Mouse (Mus musculus) midbrain, embryonic 10.5 days (tissue): ENCODE measurements around the gene Gipr. TPM values are rescaled to one million over a fixed set of nuclear protein-coding genes. Genes with fewer than 3 reads are reported as not detected.
A peak's percentile ranks its signal among the peaks of the same experiment; 100 is the strongest.

Experiments used
- DNase-seq: peaks from one replicate; pipeline ENCODE4 v3.0.0-alpha.2; 2017; ENCODE audit warnings: low spot score
- H3K27ac ChIP-seq: fragments of 300-500 bp; sonication (generic); replicated peaks from 2 replicates; pipeline ENCODE4 v1.5.1; 2016; ENCODE audit warnings: mild to moderate bottlenecking
- H3K27me3 ChIP-seq: fragments of 300-500 bp; sonication (generic); 2 replicates; pipeline ENCODE4 v1.6.1; 2016; ENCODE audit warnings: low read depth, mild to moderate bottlenecking; ENCODE audit not compliant: poor library complexity, severe bottlenecking
- H3K36me3 ChIP-seq: fragments of 300-500 bp; sonication (generic); 2 replicates; pipeline ENCODE4 v1.6.1; 2016; ENCODE audit warnings: mild to moderate bottlenecking, moderate library complexity
- H3K4me1 ChIP-seq: fragments of 300-500 bp; sonication (generic); 2 replicates; pipeline ENCODE4 v1.6.1; 2016
- H3K4me3 ChIP-seq: fragments of 300-500 bp; sonication (generic); 2 replicates; pipeline ENCODE4 v1.5.1; 2016; ENCODE audit warnings: mild to moderate bottlenecking, moderate library complexity
- H3K9me3 ChIP-seq: fragments of 300-500 bp; sonication (generic); replicated peaks from 2 replicates; pipeline ENCODE4 v1.6.1; 2016; ENCODE audit warnings: mild to moderate bottlenecking
- WGBS: fragments of 180-500 bp; shearing (Covaris S2); methylation state at CpG from one replicate; pipeline ENCODE4 v1.1.7; 2016; 5-methylcytosine and 5-hydroxymethylcytosine counted together
- polyA plus RNA-seq: library from polyadenylated mRNA; unstranded; fragments of >200 nt; fragmentation: Nextera tagmentation; extraction: Ambion mirVana; gene quantifications from 2 replicates; pipeline ENCODE4 v1.2.1, GENCODE M21; 2016

Gipr gene
- polyA plus RNA-seq, 1 experiment from 2014 or later, result 0.60 TPM

DNA sequence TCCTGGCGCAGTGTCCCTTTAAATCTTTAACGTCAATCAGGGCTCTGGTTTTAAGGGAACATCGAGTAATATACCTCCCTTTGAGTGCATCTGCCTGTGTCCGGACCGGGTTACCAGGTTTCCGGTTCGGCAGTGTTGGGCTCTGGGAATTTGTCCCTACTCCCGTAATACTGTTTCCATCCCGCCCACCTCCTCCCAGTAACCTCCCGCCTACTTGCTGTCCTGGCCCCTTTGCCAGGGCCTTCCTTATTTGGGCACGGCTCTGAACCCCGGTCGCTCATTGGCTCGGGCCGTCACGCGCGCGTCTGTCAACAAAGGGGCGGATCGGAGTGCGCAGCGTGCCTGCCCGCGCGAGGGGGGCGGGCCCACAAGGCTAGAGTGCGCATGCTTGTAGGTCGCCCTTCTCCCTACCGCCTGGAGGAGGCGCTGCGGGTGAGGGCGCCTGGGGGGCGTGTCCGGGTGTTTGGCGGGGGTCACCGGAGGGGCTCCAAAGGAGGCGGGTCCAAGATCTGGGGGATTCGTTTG, 34.5 kb downstream of the Gipr start:
- WGBS, result under 1% methylated on average over 39 of the region's 39 CpGs
- DNase-seq, result peak; percentile 98
- Histone ChIP-seq H3K4me3 (peak overlapping the region; percentile 54), H3K4me1 (peaks cover 22% of the 10 kb centered on the region), H3K9me3 (no peaks in the 10 kb centered on the region), H3K36me3 (peaks cover 42% of the 10 kb centered on the region), H3K27me3 (no peaks in the 10 kb centered on the region), H3K27ac (peak overlapping the region; percentile 84)

- DNase-seq, result no peak
- peak overlapping the region; percentile 84 for H3K27ac ChIP-seq
- no peaks in the 10 kb centered on the region for H3K27me3 ChIP-seq
- peaks cover 22% of the 10 kb centered on the region for H3K4me1 ChIP-seq
- 35% methylated on average over 4 of the region's 4 CpGs for WGBS
- H3K4me3 ChIP-seq, result peak overlapping the region; percentile 54
- no peaks in the 10 kb centered on the region for H3K9me3 ChIP-seq
- peaks cover 35% of the 10 kb centered on the region for H3K36me3 ChIP-seq
Observed at GRCm38 (mm10) chr7:19130657-19131056, 35.3 kb downstream of the Gipr start.

DNA sequence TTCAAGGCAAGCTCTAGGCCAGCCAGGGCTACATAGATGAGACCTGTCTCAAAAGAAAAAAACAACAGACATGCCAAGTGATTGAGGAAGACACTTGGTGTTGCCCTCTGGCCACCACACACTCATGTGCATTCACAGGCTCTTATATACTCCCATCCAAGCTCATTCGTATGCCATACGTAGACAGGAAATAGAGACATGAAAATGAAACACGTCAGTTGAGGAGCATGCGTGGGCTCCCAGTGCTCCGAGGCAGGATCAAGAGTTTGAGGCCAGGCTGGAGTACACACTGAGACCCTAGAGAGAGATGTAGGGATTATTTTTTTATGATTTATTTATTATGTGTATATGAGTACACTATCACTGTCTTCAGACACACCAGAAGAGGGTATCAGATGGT, 36.5 kb downstream of the Gipr start:
- H3K36me3 ChIP-seq, result peaks cover 22% of the 10 kb centered on the region
- H3K27ac ChIP-seq, result no peak overlapping the region
- WGBS, result 94% methylated on average over 5 of the region's 5 CpGs
- peaks cover 22% of the 10 kb centered on the region for H3K4me1 ChIP-seq
- no peaks in the 10 kb centered on the region for H3K9me3 ChIP-seq
- H3K27me3 ChIP-seq, result no peaks in the 10 kb centered on the region
- no peak overlapping the region for H3K4me3 ChIP-seq
- DNase-seq, result no peak

DNA sequence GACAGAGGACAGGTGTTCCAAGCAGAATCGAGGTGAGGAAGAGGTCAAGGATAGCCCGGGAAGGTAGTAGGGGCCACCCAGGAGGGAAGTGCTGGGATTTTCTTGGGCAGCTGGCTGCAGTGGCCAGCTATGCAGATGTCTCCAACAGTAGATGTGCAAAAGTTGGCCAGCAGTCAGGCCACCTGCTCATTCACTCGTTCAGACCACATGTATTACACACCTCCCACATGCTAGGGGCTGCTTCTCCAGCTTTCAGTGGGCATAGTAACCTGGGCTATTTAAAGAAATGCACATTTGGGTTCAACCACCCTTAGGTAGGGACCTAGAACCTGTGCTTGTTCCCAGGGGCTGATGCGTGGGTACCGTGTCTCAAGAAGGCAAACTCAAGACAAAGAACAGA, 38.2 kb downstream of the Gipr start:
- Histone ChIP-seq H3K36me3 (peaks cover 22% of the 10 kb centered on the region), H3K4me3 (no peak overlapping the region), H3K9me3 (no peaks in the 10 kb centered on the region), H3K27ac (no peak overlapping the region), H3K27me3 (no peaks in the 10 kb centered on the region), H3K4me1 (peaks cover 22% of the 10 kb centered on the region)
- no peak for DNase-seq
- 96% methylated on average over 5 of the region's 5 CpGs for WGBS

DNA sequence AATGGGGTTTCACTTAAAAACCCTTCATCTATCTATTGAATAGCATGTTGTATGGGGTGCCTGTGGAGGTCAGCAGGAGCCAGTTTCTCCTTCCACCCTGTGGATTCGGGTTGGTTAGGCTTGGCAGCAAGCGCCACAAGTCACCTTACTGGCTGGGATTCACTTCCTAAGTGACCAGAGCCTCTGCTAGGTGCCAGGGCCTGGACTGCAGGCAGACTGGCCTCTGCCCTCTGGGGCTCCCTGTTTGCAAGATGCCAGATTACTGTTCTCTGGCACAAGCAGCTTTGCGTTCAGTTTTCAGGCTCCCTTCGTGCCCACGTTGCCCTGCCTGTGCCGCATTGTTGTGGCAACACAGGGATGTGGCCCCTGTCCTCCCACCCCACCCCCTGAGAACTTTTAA, 41.2 kb downstream of the Gipr start:
- Histone ChIP-seq H3K4me3 (no peak overlapping the region), H3K36me3 (peaks cover 24% of the 10 kb centered on the region), H3K27ac (no peak overlapping the region), H3K27me3 (no peaks in the 10 kb centered on the region), H3K4me1 (peaks cover 17% of the 10 kb centered on the region), H3K9me3 (0 out of 2 replicates have a peak, but pooled peaks cover 2% of the 10 kb centered on the region)
- WGBS, result 92% methylated on average over 6 of the region's 6 CpGs
- no peak for DNase-seq

DNA sequence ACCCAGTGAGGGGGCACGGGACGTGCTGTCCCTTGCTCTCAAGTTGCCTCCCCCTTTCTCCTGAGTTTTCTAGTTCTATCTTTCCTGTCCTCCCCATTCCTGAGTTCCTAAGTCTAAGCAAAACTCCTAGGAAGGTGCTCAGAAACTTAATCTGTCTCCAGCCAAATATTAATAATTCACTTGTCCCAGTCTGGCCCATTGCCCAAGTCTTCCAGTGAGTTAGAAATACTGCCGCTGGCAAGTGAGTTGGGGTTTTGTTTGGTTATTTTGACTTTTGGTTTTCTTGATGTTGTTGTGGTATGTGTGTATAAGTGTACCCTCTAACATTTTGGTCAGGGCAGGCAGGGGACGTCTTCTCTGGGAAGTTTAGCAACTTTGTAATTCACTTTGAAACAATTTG, 44.2 kb downstream of the Gipr start:
- peaks cover 5% of the 10 kb centered on the region for H3K36me3 ChIP-seq
- peaks cover 14% of the 10 kb centered on the region for H3K9me3 ChIP-seq
- 0 out of 2 replicates have a peak overlapping the region, but pooled peaks have one; percentile 82 for H3K4me3 ChIP-seq
- H3K4me1 ChIP-seq, result peaks cover 24% of the 10 kb centered on the region
- peaks cover 18% of the 10 kb centered on the region for H3K27me3 ChIP-seq
- H3K27ac ChIP-seq, result no peak overlapping the region
- no peak for DNase-seq
- 94% methylated on average over 4 of the region's 4 CpGs for whole genome bisulfite sequencing

GRCm38 (mm10) chr7:19119631-19120429, 46.1 kb downstream of the Gipr start, which contains the start of gene Fbxo46:
Gene Fbxo46, plus strand, starts transcription at chr7:19119859.
- H3K4me3 ChIP-seq, result peak within 1 kb of the TSS; percentile 82
- peak within 1 kb of the TSS; percentile 86 for H3K27ac ChIP-seq
- H3K9me3 ChIP-seq, result peaks cover 14% of the 10 kb centered on the region
- peak; percentile 92 for DNase-seq
- 3% methylated on average over 34 of the region's 34 CpGs for WGBS
- peaks cover 18% of the 10 kb centered on the region for H3K27me3 ChIP-seq
- H3K36me3 ChIP-seq, result peaks cover 5% of the 10 kb centered on the region; the same call in 1 of the 2 replicates
- peaks cover 24% of the 10 kb centered on the region for H3K4me1 ChIP-seq

DNA sequence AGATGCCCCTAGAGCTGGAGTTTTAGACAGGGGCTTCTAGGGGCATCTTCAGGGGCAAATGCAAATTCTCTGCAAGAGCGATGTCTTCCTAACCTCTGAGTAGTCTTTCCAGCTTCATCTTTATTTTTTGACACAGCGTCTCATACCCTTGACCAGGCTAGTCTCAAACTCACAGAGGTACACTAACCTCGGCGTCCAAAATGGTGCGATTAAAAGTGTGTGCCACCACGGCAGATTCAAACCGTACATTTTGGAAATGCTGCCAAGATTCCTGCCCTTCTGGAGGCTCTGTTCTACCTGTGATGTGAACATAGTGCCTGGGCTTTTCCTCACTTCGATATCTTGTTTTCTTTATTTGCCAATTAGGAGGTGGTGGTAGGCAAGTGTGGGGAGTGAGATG, 46.8 kb downstream of the Gipr start:
- H3K27ac ChIP-seq, result no peak overlapping the region
- peaks cover 24% of the 10 kb centered on the region for H3K4me1 ChIP-seq
- peaks cover 18% of the 10 kb centered on the region for H3K27me3 ChIP-seq
- H3K36me3 ChIP-seq, result peaks cover 5% of the 10 kb centered on the region; the same call in 1 of the 2 replicates
- H3K9me3 ChIP-seq, result peaks cover 14% of the 10 kb centered on the region
- DNase-seq, result peak; percentile 20
- 93% methylated on average over 8 of the region's 8 CpGs for WGBS
- H3K4me3 ChIP-seq, result no peak overlapping the region

DNA sequence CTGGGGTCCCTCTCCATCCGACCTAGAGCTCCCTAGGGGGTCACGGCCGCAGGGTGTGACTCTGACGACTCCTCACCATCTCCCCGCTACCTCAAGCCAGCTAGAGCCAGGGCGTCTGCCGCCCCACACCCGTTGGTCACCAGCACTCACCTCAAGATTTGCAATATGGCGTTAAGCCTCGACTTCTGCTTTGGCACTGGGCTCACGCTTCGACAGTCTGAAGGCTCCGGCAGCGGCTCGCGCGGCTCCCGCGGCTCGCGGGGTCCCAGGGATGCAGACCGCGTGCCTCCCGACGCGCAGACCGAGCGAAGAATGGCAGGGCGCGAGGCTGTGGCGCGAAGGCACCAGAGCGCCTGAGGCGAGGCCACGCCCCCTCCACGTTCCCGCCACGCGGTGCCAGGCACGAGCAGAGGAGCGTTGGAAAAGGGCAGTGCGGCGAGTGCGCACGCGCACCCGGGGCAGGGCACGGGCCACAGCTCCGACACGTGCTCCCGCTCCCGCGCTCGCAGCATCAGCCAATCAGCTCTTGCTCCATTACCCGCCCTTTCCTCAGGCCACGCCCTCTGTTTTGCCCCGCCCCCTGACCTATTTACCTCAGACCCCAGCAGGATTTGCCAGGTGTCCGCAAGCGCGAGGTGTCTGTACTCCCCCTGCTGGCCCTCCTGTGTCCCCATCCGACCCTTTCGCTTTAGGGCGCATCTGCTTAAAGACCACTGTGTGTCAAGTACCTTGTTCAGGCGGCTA, 47.7 kb downstream of the Gipr start, which contains the start of gene Gm4969:
Gene Gm4969 (minus strand): TSS at position 341 of the 744 bp plus-strand sequence.
- peaks cover 5% of the 10 kb centered on the region; the same call in 1 of the 2 replicates for H3K36me3 ChIP-seq
- H3K27me3 ChIP-seq, result peaks cover 18% of the 10 kb centered on the region
- peaks cover 24% of the 10 kb centered on the region for H3K4me1 ChIP-seq
- DNase-seq, result peak; percentile 66
- H3K9me3 ChIP-seq, result peaks cover 14% of the 10 kb centered on the region
- peak within 1 kb of the TSS; percentile 42; the same call in 1 of the 2 replicates for H3K27ac ChIP-seq
- peak within 1 kb of the TSS; percentile 36 for H3K4me3 ChIP-seq
- WGBS, result 20% methylated on average over 62 of the region's 64 CpGs

DNA sequence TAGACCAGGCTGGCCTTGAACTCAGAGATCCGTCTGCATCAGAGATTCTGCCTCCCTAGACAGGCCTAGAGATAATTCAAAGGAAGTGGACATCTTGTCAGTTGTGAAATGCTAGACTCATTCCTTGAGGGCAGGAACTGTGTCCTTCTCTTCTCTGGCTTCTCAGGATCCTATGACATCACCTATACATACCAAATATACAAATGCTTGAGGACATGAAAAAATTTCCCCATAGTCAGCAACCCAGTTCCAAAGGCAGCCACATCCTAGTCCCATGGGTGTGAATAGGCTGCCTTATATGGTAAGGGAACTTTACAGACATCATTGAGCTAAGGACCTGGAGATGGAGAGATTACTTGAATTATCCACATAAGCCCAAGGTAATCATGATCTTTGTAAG, 56.4 kb downstream of the Gipr start:
- 78% methylated on average over 1 of the region's 1 CpGs for WGBS
- no peaks in the 10 kb centered on the region for H3K4me1 ChIP-seq
- H3K4me3 ChIP-seq, result no peak overlapping the region
- H3K27ac ChIP-seq, result no peak overlapping the region
- H3K9me3 ChIP-seq, result no peaks in the 10 kb centered on the region
- H3K27me3 ChIP-seq, result peaks cover 3% of the 10 kb centered on the region; the same call in 1 of the 2 replicates
- no peaks in the 10 kb centered on the region for H3K36me3 ChIP-seq
- no peak for DNase-seq

DNA sequence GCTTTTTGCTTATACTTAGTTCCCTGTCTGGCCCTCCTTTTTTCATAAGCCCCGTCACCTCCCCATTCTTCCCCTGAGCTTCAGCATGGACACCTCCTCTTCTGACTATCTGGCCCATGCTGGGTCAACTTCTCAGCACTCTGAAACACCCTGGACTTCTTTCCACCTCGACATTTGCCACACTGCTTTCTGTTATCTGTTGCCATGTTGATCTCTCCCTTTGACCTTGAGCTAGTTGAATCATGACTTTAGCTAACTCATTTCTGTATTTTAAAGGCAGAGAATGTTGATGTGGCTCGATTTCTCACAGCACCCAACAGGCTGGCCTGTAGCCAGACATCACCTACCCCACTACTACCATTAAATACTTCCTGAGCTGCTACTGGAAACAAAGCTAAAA, 58.5 kb downstream of the Gipr start:
- no peaks in the 10 kb centered on the region for H3K36me3 ChIP-seq
- H3K9me3 ChIP-seq, result no peaks in the 10 kb centered on the region
- H3K27me3 ChIP-seq, result no peaks in the 10 kb centered on the region
- no peak for DNase-seq
- H3K4me3 ChIP-seq, result no peak overlapping the region
- H3K27ac ChIP-seq, result no peak overlapping the region
- H3K4me1 ChIP-seq, result no peaks in the 10 kb centered on the region
- WGBS, result 73% methylated on average over 3 of the region's 3 CpGs
